Mouse (Mus musculus) B cell, adult 2 months (primary cell): ENCODE results near the gene Hdac9.

ENCODE experiments used
- DNase-seq, 2 experiments: peaks; one replicate each; pipeline ENCODE4 v3.0.0; 2022

Hdac9 gene

DNA sequence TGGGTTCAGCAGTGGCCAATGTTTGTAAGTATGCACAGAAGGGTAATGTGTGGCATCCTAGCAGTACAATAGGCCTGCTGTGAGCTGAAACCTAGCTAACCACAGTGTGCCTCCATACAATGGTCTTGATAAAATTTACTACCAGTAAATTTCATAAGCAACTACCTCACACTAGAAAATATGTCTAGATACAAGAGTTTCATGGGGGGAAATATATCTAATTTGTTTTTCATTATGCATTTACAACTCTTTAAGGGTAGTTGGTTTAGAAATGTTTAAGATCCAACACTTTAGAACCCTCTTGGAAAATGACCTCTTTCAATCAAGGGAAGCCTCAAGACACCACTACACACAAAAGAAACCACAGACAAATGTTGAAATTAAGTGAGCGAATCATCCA lies 589.8 kb downstream of the Hdac9 start:
- DNase-seq: no peak

DNA sequence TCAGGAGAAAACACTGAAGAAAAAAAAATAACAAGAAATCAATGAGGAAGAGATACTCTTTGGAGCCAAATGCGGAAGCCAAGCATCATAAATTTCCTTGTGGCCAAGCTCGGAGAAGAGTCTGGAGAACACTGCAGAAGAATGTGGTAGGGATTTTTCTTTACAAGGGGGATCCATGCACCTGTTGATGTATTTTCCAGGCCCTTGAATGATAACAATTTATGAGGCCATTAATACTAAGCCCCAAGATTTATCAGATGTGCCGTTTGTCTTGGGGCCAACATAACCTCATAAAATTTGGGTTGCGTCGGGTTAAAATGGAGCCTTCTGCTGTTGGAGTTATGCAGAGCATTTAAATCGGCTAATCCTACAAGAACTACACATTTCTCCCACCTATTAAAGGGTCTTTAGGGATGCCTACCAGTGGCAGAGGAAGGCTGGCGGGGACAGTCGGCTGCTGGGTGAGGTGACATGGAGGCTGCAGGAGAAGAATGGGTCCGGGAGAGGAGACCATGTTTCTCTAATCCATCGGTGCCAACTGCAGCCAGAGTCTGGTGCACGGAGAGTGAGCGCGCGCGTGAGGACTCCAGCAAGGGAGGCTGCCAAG lies 604.7 kb downstream of the Hdac9 start:
- DNase-seq: no peak

DNA sequence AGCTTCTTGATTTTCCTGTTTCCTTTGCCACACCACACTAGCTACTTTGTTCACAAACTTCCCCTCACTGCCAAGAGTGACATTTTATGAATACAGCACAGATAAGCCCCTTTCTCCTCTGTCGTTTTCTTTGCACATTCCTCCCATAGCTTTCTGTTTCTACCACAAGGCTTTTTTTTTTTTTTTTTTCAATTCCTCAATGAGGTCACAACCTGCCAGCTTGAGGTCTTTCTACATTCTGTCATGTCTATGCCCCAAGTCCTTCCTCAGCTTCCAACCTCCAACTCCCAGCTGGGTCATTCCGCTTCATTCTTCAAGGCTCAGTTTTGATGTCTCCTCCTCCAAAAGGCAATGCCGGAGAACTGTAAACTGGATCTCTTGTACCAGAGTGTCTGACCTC lies 611.4 kb downstream of the Hdac9 start:
- no peak for DNase-seq

DNA sequence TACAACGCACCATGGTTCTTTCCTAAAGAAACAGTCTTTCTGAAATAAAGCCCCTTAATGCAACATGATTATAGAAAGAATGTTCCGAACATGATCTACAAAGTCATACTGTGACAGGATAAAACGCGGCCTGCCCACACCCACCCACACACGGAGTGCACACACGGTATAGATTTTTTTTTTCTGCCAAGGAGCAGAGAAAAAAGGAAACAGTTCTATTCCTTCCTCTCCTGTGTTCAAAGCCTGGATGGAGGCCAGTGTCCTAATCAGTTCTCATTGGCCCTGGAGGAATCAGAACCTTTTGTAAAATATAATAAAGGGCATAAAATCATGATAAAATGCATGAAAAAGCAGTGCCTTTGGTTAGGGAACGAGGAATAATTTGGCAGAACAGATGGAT lies 624.5 kb downstream of the Hdac9 start:
- DNase-seq: no peak

DNA sequence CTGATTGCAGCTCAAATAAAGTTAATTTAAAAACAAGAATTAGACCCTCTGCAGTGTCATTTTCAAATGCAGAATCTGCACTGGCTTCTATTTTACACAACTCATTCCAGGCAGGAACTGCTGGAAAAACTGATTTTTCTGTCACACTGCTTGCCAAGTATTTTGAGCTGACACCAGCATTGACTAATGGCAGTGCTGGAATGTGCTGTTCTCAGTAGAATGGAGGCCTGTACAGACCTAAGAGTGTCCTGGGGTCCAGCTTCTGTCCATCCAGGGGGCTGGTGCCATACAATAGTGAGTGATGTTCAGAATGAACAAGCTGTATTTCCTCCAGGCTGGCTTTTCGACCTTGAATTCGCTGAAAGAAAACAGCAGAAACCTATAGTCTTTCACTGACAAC lies 629.7 kb downstream of the Hdac9 start:
- DNase-seq: no peak

DNA sequence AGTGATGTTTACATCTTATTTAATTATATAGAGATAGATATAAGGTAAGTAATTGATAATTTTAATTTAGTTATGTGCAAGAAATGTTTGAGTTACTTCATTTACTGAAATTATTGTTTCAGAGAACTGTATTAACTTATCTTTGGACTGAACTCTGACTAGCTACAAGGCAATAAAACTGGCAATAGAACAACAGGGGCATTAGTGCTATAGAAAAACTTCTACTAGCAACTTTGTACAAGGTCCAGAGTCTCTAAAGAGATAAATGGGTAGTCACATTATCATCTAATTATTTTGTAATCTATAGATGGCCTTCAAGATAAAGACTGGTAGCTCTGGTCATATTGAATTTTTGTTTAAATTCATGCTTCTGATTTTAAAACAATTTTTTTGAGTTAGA lies 632.0 kb downstream of the Hdac9 start:
- no peak for DNase-seq

DNA sequence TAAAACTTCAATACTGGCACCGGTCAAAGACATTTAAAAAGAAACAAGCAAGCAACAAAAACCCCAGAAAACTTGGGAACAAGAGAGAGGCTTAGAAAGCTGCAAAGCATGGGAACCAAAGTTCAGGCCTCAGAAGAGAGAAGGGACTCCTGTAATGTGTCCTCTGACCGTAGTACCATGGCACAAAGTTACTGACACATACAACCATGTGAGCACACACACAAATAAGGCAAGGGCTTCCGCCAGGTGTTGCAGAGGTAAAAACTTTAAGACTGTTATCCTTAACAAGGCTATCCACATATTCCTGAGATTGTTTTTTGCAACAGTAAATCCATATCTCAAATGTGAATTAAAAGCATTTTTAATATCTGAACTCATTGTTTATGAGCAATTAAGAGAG lies 632.5 kb downstream of the Hdac9 start:
- DNase-seq: no peak

DNA sequence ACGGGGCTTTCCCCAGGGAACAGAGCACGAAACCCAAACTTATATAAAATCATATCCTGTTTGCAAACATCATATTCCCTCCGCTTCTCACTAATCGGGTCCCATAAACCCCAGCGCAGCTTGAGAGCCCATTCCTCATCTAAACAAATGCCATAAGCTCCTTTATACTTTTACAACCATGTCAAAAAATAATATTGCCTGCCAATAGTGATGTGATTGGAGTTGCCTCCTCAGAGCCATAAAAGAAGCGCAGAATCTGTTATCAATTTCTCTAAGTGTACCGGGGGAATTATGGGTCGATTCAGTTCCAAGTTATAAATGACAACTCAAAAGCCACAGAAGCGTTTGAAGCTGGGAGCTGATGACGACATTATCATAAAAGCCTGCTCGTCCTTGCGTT lies 638.1 kb downstream of the Hdac9 start:
- DNase-seq: no peak

DNA sequence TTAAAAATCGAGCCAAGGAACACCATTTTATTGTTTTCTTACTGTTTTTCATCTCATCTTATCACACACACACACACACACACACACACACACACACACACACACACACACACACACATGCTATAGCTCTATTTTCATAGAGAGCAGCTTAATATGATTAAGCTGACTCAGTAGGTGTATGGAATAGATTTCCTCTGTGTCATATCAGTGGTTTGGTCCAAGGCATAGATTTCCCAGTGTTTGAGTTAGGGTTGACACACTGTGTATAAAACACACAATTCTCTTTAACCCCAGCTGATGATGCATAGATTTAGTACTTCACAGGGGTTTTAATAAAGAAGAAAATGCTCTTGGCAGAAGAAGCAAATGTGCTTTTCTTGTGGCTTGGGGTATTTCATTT lies 643.1 kb downstream of the Hdac9 start:
- DNase-seq: no peak

DNA sequence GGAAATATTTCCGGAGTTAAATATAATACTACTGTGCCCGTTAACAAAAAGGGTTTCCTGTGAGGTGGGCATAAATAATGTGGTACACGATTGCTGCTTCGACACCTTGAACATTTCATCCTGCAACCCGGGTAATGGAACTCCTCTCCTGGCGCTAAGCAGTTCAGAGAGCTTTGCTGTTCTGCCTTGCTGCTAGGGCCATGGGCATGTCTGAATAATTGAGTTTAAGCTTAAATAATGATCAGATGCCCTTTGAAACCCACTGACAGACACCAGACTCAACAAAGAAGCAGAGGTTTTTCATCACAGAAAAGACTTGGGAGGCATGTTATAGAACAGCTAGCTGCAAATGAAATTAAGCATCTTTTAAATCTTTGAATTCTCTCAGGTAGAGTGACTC lies 646.8 kb downstream of the Hdac9 start:
- DNase-seq: no peak

DNA sequence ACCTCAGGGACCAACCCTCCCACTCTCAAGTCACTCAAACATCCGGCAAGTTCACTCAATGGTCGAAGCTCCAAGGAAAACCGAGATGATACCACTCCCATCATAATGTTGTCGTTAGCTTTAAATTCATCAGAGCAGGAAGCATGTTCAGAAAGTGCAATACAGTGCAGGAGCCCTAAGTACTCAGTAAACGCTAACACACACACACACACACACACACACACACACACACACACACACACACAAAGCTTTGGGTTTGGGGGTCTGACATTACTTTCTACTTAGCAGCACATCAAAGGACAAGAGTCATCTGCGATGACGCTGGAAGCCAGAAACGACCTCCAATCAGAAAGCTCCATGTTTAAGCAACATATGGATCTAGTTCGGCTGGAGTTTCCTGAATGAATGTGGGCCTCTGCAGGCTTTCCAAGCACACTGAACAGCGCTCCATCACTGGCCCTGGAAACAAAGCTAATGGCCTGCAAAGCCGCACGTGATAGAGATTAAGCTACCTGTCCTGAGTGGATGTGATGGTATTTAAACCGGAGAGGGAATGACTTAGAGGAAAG lies 647.3 kb downstream of the Hdac9 start:
- no peak for DNase-seq

DNA sequence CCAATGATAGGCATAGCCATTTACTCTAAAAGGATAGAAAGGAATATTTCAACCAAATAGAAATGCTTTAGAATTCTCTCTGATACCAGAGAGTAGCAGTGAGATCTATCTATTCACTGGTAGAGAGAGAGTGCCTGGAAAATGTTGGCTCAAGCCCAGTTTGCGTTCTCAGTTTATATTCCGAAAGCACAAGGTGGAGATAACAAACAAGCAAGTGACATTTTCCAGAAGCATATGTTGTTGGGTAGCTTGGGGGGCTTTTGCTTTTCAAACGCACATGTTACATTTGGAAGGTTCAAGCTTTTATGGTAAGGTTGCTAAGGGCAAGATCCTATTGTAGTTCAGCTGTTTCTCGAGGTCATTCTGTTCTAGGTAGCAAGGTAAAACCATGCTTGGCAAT lies 657.2 kb downstream of the Hdac9 start:
- DNase-seq: no peak

DNA sequence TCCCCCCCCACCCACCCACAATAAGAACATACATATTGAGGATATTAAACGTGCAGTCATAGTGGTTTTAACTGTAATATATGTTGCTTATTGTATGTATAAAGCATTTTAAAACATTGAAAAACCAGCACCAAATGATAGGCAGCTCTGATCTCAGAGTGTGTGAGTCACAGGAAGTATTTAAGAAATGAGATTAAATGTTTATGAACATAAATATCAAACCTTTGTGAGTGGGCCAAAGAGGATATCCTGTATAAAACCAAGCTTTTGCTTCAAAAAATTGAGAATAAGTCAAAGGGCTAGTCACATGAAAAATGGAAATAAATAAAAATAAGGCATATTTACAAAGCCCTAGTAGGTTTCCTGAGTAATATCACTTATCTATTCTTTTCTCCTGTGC lies 667.7 kb downstream of the Hdac9 start:
- no peak for DNase-seq

DNA sequence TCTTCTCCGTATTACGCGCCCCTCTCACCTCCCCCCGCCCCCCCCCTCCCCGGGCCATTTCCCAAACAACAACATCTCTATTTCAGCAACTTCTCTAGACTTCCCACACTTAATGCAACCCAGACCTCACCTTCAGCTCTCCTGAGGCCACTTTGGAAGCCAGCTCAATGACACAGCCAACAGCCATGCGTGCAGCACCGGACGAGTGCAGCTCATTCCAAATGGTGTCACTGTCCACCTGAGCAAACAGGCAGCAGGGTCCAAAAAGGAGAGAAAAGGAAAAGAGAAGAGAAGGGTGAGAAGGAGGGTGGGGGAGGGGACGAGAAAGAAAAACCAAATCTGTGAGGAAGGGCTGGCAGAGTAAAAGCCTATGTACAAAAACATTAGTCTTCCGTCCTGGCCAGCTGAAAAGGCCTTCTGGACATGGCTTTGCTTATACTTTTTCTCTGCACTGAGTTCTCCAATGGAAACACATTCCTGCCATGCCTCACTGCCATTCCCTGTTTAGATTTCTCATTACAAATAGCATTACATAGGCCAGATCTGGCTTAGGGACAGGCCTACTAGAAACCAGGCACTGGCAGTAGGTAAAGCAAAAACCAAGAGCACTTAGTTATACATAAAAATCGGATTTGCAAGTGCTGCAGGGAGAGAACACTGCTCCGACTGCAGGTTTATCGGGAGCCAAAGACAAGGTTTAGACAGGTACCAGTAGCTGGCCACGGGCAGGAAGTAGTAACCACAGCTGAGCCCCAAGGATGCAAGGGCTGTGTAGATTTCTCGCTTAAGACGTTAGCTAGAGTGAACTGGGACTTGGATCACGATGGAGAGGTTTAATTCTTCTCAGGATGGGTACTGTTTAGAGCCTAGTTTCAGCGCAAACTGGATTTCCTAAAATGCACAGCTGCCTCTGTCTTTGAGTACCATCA lies 668.4 kb downstream of the Hdac9 start:
- DNase-seq: no peak

DNA sequence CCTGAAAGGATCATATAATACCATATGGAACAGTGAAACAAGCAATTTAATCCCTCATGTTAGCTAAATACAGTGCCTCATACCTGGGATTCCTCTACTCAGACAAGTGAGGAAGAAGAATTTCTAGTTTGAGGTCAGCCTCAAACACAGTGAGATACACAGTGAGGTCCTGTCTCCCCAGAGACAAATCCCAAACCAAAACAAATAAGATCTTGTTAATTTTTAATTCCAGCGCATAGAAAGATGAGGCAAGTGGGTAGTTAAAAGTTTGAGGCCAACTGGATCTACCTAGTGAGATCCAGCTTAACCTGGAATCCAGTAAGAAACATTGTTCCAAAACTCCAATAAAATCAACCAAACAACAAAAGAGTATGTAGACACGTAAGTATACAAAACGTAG lies 678.1 kb downstream of the Hdac9 start:
- no peak for DNase-seq

DNA sequence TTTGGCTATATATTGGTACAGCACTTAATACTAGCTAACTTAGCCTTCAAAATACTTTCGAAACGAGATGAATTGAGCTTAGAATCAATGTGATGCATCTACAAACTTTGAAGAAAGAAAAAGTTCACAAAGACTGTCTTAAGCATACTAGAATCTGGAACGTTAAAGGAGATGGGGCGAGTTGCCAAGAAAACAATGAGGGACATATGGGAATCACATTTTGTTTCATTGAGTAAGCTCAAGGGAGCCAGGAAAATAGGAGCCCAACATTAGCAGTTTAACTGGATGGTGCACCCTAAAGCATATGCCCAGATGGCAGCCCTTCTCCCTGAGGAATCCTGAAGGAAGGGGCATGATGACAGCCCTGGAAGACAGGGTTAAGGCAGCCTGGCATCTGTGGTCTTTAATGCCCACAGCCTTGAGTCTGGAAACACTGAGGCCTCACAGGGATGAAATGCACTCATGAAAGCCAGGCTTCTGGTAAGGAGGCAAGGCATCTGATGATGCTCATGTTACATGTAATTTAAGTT lies 685.2 kb downstream of the Hdac9 start:
- DNase-seq: no peak

DNA sequence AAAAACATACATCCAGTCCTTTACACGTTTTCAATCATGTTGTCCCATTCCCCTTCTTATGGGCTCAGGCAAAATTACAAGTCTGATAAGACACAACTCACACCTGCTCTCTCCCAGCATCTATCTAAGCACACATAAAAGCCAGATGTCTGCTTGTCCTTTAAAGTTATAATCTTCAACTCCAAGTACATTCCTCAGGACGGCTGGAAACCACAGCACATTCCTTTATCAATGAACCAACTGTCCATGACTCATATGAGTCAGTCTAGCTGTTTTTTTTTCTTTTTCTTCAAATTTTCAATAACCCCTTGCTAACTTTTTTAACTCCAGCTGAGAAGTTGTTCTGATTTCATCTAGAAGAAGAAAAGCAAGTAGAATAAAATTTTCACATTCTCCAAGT lies 692.4 kb downstream of the Hdac9 start:
- DNase-seq: no peak

DNA sequence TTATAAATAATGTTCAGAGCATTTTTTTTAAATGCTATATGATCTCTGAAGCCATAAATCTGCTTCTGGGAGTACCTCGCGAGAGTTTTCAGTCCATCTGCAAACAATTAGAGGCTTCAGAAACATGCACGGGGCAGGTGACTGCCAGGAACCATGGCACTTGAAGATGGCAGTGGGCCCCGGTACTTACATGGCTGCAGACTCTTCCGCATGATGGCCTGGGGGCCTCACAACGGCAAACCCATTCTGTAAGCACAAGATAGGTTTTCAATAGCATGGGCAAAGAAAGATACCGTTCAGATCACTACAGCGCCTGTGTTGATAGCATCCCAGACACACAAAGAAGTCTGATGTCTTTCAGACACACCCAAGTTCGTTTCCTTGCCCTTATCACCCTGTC lies 695.9 kb downstream of the Hdac9 start:
- no peak for DNase-seq

DNA sequence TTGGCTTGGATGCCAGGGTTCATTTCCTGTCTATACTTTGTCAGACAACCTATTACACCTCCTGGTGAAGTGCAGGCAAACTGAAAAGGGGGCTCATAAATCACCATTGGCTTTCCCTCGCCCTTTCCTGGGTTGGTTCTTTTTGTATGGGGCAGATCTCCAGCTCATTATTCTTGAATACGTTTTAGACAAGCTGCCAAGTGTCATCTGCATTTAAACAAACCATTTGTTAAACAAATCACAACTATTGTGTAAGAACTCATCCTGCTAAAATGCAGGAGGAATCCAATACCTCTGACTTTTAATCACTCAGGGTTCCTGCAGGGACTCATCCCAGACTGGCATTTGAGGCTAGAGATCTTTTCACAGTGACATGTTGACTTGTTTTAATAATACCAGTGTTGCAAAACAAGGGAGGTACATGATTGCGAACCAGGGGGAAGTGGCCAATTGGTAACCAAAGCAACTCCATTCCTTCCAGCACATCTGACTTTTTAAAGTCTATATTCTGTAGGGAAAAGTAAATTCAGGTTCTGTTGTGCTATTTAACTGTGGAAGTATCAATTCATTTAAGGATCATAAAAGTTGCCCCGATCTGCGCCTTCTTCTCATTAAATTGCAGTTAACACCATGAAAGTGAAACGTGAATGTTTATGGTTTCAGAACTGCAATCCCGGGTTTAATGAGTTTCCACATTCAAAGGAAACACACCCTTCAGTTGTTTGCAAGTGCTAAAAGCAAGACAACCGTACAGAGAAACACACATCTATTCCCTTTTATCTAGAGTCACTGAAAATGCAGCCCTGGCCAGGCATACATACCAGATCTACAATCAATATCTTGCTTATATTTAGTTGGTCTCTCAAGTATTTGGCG lies 696.6 kb downstream of the Hdac9 start:
- no peak for DNase-seq

DNA sequence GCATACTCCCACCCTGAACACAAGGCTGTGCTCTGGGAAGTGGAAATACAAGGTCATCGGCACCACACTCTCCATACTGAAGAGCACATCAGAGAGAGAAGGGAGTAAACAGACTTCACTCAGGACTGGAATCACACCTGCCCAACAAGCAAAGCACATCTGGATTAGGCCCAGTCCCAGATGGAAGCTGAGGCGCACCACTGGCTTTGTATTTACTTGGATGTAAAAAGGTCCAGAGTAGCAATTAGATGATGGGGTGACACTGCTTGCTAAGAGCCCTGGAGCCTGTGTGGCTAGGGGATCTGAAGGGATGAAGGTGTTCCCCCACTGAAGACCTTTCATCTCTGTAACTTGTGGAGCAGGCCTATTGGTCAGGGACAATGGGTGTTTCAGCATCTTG lies 698.3 kb downstream of the Hdac9 start:
- DNase-seq: no peak

DNA sequence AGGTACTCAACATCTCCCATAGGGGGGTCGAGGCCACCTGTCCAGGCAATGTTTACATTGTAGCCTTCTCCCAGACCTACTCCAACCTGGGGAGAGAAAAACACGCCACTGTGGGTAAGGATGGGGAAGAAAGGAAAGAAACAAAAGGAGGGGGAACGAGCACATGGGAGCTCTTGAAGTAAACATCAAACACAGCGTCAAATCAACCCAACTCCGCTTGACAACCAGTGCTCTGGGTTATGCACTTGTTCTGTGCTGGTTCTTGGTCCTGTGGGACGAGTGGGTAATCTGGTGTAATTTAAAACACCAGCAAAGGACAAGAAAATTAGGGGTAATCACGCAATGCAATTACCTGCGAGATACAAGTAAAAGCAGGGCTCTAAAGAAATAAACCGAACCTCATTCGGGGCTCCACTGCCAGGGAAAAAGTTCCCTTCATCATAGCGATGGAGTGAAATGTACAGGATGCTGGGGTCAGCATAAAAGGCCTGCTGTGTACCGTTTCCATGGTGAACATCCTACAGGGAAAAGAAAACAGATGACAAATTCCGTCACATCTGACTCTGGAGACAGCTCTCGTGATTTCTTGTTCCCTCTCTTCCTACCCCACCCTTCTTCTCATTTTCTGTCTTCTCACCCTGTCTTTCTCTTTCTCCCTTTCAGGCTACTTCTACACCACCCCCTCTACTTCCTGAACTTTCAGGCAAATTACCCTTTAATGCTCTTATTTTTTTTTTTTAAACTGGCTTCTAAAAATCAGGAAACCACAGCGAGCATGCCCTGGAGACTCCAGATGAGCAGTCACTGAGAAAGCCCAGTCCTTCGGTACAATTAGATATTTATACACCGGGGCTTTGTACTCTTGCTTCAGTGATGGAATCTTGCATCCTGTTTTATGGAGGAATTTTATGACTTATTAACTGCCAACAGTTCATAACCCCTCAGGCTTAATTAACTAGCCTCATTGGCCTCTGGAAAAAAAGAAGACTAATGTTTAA lies 701.6 kb downstream of the Hdac9 start:
- DNase-seq: no peak

DNA sequence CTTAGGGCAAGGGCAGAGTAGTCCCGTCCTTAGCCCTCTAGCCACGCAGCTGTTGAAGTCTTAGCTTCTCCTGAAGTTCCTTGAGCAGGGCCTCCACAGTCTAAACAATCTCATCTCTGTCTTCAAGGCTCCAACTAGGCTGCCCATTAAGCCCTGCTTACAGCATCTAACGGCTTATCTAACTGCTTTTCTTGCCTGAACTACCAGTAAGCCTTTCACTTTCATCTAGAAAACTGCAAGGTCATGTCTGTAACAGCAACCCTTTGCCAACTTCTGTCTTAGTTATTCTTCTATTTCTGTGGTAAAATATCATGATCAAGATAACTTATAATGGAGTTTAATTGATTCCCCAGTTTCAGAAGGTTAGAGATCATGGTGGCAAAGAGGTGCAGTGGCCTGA lies 704.7 kb downstream of the Hdac9 start:
- DNase-seq: no peak
